Mouse (Mus musculus): ENCODE data around the gene Yaf2. TPM values are rescaled to one million over a fixed set of nuclear protein-coding genes. Genes with fewer than 3 reads are reported as not detected.

The Yaf2 gene
- polyA plus RNA-seq, 1 experiment from 2014 or later = 25.7 TPM

- H3K27ac ChIP-seq (ENCODE audit: low read depth) = no peak overlapping the region
- H3K36me3 ChIP-seq (replicated peaks; ENCODE audit: insufficient read depth, low read length) = no peaks in the 10 kb centered on the region
- H3K4me1 ChIP-seq (ENCODE audit: insufficient read depth) = no peaks in the 10 kb centered on the region; the same call in 1 of the 2 replicates
- no peak overlapping the region for H3K4me2 ChIP-seq (ENCODE audit: low read depth, low read length)
- no peak for ATAC-seq
- WGBS (ENCODE audit: insufficient replicate concordance) = 53% methylated on average over 9 of the region's 9 CpGs
- no peak for DNase-seq
- H3K9ac ChIP-seq (replicated peaks) = no peak overlapping the region
- no peak for TF ChIP-seq EP300 (IDR thresholded peaks at IDR 0.05; ENCODE audit: low read depth)
- no peak for TF ChIP-seq CTCF (IDR thresholded peaks at IDR 0.05; ENCODE audit: low read depth)
- H3K9me3 ChIP-seq (ENCODE audit: low read length) = no peaks in the 10 kb centered on the region
- no peak overlapping the region for H3K4me3 ChIP-seq (ENCODE audit: low read depth, low read length)
- no peaks in the 10 kb centered on the region for H3K27me3 ChIP-seq (ENCODE audit: insufficient read depth, low read length)
Measured at GRCm38 (mm10) chr15:93368558-93368957, 31.8 kb upstream of the Yaf2 start.

- no peaks in the 10 kb centered on the region for H3K9me3 ChIP-seq (ENCODE audit: low read length)
- H3K36me3 ChIP-seq (replicated peaks; ENCODE audit: insufficient read depth, low read length) = no peaks in the 10 kb centered on the region
- TF ChIP-seq CTCF (IDR thresholded peaks at IDR 0.05; ENCODE audit: low read depth) (no peak), EP300 (IDR thresholded peaks at IDR 0.05; ENCODE audit: low read depth) (no peak)
- no peaks in the 10 kb centered on the region for H3K4me1 ChIP-seq (ENCODE audit: insufficient read depth)
- DNase-seq (no peak), ATAC-seq (no peak)
- no peak overlapping the region for H3K9ac ChIP-seq (replicated peaks)
- no peaks in the 10 kb centered on the region for H3K27me3 ChIP-seq (ENCODE audit: insufficient read depth, low read length)
- no peak overlapping the region for H3K27ac ChIP-seq (ENCODE audit: low read depth)
- no peak overlapping the region for H3K4me2 ChIP-seq (ENCODE audit: low read depth, low read length)
- 85% methylated on average over 6 of the region's 6 CpGs for WGBS (ENCODE audit: insufficient replicate concordance)
- no peak overlapping the region for H3K4me3 ChIP-seq (ENCODE audit: low read depth, low read length)
Measured at GRCm38 (mm10) chr15:93365561-93365960, 28.8 kb upstream of the Yaf2 start.

GRCm38 (mm10) chr15:93358346-93359095 is 21.8 kb upstream of the Yaf2 start:
- Histone ChIP-seq H3K27ac (ENCODE audit: low read depth) (no peak overlapping the region), H3K36me3 (replicated peaks; ENCODE audit: insufficient read depth, low read length) (no peaks in the 10 kb centered on the region), H3K4me2 (ENCODE audit: low read depth, low read length) (no peak overlapping the region), H3K27me3 (ENCODE audit: insufficient read depth, low read length) (no peaks in the 10 kb centered on the region), H3K9ac (replicated peaks) (no peak overlapping the region), H3K9me3 (ENCODE audit: low read length) (no peaks in the 10 kb centered on the region), H3K4me3 (ENCODE audit: low read depth, low read length) (no peak overlapping the region), H3K4me1 (ENCODE audit: insufficient read depth) (no peaks in the 10 kb centered on the region)
- TF ChIP-seq CTCF (IDR thresholded peaks at IDR 0.05; ENCODE audit: low read depth) (no peak), EP300 (IDR thresholded peaks at IDR 0.05; ENCODE audit: low read depth) (no peak)
- DNase-seq (no peak), ATAC-seq (no peak)
- WGBS (ENCODE audit: insufficient replicate concordance) = 80% methylated on average over 17 of the region's 19 CpGs

GRCm38 (mm10) chr15:93340630-93341379 is 4.1 kb upstream of the Yaf2 start:
- H3K4me1 ChIP-seq (ENCODE audit: insufficient read depth) = peaks cover 6% of the 10 kb centered on the region; the same call in 1 of the 2 replicates
- no peaks in the 10 kb centered on the region for H3K9me3 ChIP-seq (ENCODE audit: low read length)
- DNase-seq = no peak
- no peak overlapping the region for H3K9ac ChIP-seq (replicated peaks)
- H3K4me3 ChIP-seq (ENCODE audit: low read depth, low read length) = no peak overlapping the region
- H3K27me3 ChIP-seq (ENCODE audit: insufficient read depth, low read length) = no peaks in the 10 kb centered on the region
- peak overlapping the region; percentile 13; the same call in 1 of the 2 replicates for H3K4me2 ChIP-seq (ENCODE audit: low read depth, low read length)
- peak overlapping the region; percentile 55; the same call in 1 of the 2 replicates for H3K27ac ChIP-seq (ENCODE audit: low read depth)
- peak; percentile 14 for ATAC-seq
- TF ChIP-seq CTCF (IDR thresholded peaks at IDR 0.05; ENCODE audit: low read depth) (no peak), EP300 (IDR thresholded peaks at IDR 0.05; ENCODE audit: low read depth) (no peak)
- WGBS (ENCODE audit: insufficient replicate concordance) = 60% methylated on average over 10 of the region's 10 CpGs
- no peaks in the 10 kb centered on the region for H3K36me3 ChIP-seq (replicated peaks; ENCODE audit: insufficient read depth, low read length)

GRCm38 (mm10) chr15:93336658-93336924 is 144 bp downstream of the Yaf2 start:
- Histone ChIP-seq H3K27ac (ENCODE audit: low read depth) (peak overlapping the region; percentile 95), H3K4me3 (ENCODE audit: low read depth, low read length) (peak overlapping the region; percentile 69), H3K36me3 (replicated peaks; ENCODE audit: insufficient read depth, low read length) (peaks cover under 1% of the 10 kb centered on the region; the same call in 1 of the 2 replicates), H3K9me3 (ENCODE audit: low read length) (no peaks in the 10 kb centered on the region), H3K4me1 (ENCODE audit: insufficient read depth) (peaks cover 10% of the 10 kb centered on the region; the same call in 1 of the 2 replicates), H3K27me3 (ENCODE audit: insufficient read depth, low read length) (no peaks in the 10 kb centered on the region), H3K9ac (replicated peaks) (peak overlapping the region; percentile 92), H3K4me2 (ENCODE audit: low read depth, low read length) (peak overlapping the region; percentile 96)
- WGBS (ENCODE audit: insufficient replicate concordance) = no CpG with 5 or more reads among the region's 52 CpGs
- DNase-seq = no peak
- no peak for ATAC-seq
- no peak for TF ChIP-seq CTCF (IDR thresholded peaks at IDR 0.05; ENCODE audit: low read depth)
- no peak for TF ChIP-seq EP300 (IDR thresholded peaks at IDR 0.05; ENCODE audit: low read depth)

Measured in liver, postnatal 0 days (tissue).